Mouse (Mus musculus): ENCODE results near the gene H2-DMb2. TPM values are rescaled to one million over a fixed set of nuclear protein-coding genes. Genes with fewer than 3 reads are reported as not detected.

The H2-DMb2 gene
- polyA plus RNA-seq, 1 experiment from 2014 or later = 0.98 TPM

DNA sequence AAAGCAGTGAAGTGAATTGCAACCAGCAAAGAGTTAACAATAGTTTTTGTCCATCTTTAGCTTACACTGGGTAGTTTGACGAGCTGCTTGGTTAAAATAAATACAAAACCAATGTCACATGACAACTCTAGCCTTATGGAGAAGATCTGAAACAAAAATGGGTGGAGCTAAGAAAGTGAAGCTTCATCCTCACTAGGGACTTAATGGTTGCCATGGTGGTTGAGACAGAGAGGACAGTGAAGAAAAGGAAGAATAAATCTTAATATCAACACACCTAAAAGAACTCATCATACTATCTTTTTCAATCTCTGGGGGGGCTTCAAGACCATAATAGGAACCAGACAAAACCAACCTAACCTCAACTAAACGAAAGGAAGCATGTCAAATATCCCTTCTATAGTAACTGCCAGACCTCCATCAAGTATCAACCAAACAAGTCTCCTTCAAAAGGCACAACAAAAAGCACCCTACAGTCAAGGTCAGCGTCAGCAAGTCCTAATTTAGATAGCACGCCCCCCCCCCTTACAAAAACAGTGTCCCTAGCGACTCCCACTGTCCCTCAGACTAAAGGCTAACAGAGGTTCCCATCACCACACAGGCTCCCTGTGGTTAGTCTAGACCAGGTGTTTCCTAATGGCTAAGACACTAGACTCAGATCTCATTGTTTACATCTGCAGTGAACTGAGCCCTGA, 25.5 kb upstream of the H2-DMb2 start:
- Histone ChIP-seq H3K9ac (ENCODE audit: low read depth, low read length) (peak overlapping the region; percentile 83), H3K4me1 (replicated peaks; ENCODE audit: control insufficient read depth, insufficient read depth, low read length) (no peaks in the 10 kb centered on the region), H3K27me3 (replicated peaks; ENCODE audit: control insufficient read depth, insufficient read depth, low read length) (no peaks in the 10 kb centered on the region), H3K4me2 (replicated peaks; ENCODE audit: low read depth) (peak overlapping the region; percentile 80), H3K9me3 (ENCODE audit: control insufficient read depth) (no peaks in the 10 kb centered on the region), H3K4me3 (ENCODE audit: low read depth, low read length) (peak overlapping the region; percentile 98), H3K27ac (ENCODE audit: low read depth, low read length) (no peak overlapping the region), H3K36me3 (ENCODE audit: control insufficient read depth, insufficient read depth) (peaks cover 53% of the 10 kb centered on the region)
- 1% methylated on average over 5 of the region's 5 CpGs for WGBS
- no peak for TF ChIP-seq CTCF (IDR thresholded peaks at IDR 0.05; ENCODE audit: low read depth)
- ATAC-seq = no peak

DNA sequence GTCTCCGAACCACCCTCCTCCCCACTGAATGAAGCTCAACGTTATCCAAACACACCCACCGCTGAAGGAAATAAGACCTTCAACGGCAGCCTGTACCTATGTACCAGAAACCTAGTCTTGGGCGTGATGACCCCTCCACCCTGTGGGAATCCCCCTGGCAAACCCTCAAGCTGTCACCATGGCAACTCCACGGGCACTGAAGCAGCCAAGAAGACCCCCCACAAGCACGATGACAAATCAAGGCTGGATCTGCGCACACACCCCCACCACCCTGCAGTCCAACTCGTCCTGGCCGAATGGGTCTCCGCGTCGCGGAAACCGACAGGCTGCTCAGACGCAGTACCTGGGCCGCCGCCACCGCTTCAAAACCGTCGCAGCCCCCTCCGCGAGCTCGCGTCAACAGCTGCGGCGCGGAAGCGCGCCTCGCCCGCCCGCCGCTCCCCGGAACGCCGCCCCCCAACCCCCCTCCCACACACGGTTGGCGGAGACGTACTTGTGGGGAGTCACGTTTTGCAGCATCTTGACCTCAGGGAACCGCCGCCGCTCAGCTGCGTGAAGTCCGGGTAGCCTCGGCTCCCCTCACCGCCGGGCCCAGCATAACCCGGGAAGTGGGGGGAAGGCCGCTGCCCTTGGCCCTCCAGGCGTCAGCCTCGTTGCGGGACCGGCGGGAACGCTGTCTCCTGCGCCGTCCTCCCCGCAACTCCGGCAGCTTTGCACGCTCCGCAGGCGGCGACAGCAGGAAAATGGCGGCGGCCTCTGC, 24.8 kb upstream of the H2-DMb2 start:
- peak overlapping the region; percentile 100 for H3K27ac ChIP-seq (ENCODE audit: low read depth, low read length)
- H3K9ac ChIP-seq (ENCODE audit: low read depth, low read length) = peak overlapping the region; percentile 83
- H3K4me3 ChIP-seq (ENCODE audit: low read depth, low read length) = peak overlapping the region; percentile 98
- ATAC-seq = no peak
- no peaks in the 10 kb centered on the region for H3K27me3 ChIP-seq (replicated peaks; ENCODE audit: control insufficient read depth, insufficient read depth, low read length)
- H3K9me3 ChIP-seq (ENCODE audit: control insufficient read depth) = no peaks in the 10 kb centered on the region
- peaks cover 46% of the 10 kb centered on the region for H3K36me3 ChIP-seq (ENCODE audit: control insufficient read depth, insufficient read depth)
- H3K4me1 ChIP-seq (replicated peaks; ENCODE audit: control insufficient read depth, insufficient read depth, low read length) = no peaks in the 10 kb centered on the region
- under 1% methylated on average over 67 of the region's 67 CpGs for WGBS
- peak overlapping the region; percentile 80 for H3K4me2 ChIP-seq (replicated peaks; ENCODE audit: low read depth)
- no peak for TF ChIP-seq CTCF (IDR thresholded peaks at IDR 0.05; ENCODE audit: low read depth)

DNA sequence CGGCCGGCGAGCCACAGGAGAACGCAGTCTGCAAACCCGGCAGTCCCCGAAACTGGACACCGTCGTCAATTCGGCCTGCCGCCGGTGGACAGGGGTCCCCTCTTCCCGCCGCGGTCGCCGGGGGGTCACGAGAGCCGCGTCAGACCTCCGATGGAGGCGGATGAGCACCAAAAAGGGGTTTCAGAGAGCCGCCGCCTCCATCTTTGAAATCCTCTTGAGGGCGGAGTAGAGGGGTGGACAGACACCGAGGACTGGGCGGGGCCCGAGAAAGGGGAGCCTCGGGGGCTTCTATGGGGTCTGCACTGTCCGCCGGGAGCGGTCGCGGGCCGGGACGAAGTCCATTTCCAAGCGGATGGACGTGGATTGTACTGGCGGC, 24.2 kb upstream of the H2-DMb2 start:
- Histone ChIP-seq H3K4me3 (ENCODE audit: low read depth, low read length) (peak overlapping the region; percentile 98), H3K4me1 (replicated peaks; ENCODE audit: control insufficient read depth, insufficient read depth, low read length) (no peaks in the 10 kb centered on the region), H3K36me3 (ENCODE audit: control insufficient read depth, insufficient read depth) (peaks cover 40% of the 10 kb centered on the region), H3K27me3 (replicated peaks; ENCODE audit: control insufficient read depth, insufficient read depth, low read length) (no peaks in the 10 kb centered on the region), H3K27ac (ENCODE audit: low read depth, low read length) (peak overlapping the region; percentile 100), H3K4me2 (replicated peaks; ENCODE audit: low read depth) (peak overlapping the region; percentile 80), H3K9me3 (ENCODE audit: control insufficient read depth) (no peaks in the 10 kb centered on the region), H3K9ac (ENCODE audit: low read depth, low read length) (peak overlapping the region; percentile 83)
- 3% methylated on average over 35 of the region's 38 CpGs for WGBS
- ATAC-seq = peak; percentile 23
- TF ChIP-seq CTCF (IDR thresholded peaks at IDR 0.05; ENCODE audit: low read depth) = no peak

DNA sequence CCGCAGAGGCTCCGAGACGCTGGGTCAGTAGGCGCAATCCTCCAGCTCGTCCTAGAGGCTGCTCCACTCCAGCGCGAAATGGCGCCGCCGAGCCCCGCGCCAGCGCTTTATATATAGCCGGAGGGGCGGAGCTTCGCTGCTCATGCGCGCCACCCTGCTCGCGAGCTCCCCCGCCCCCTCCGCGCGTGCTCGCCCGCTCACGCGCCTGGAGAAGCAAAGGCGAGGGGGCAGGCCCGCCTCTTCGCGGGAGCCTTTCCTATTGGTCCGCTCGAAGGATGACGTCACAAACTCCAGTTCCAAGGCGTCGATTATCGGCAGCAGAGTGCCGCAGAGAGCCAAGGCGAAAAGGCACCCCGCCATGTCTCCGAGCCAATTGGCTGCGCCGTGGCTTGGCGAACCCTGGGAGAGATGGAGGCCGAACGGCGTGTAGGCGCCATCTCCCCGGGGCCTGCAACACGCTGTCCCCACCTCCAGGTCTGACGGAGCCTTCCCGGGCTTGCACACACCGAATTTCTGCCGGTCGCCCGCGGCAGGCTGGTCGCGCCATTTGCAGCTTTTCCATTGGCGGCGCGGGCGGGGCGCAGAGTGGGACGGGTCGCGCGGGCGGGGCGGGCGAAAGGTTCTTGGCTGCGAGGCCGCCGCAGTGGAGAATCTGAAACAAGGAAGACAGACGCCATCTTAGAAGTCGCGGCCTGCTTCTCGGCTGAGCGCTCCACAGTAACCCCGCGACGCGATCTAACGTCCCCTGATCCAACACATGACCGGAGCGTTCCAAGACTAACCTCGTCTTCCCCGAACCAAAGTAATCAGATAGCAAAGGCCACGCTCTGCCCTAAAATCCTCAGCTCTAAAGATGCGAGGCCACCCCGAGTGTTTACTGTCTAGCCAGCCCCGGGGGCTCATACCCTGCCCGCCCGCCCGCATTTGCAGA, 23.6 kb upstream of the H2-DMb2 start, which contains the start of gene H2-DMa:
TSS of gene H2-DMa (plus strand) at position 293 of the 931 bp plus-strand sequence.
- WGBS = under 1% methylated on average over 90 of the region's 96 CpGs
- Histone ChIP-seq H3K9ac (ENCODE audit: low read depth, low read length) (peak within 1 kb of the TSS; percentile 92), H3K9me3 (ENCODE audit: control insufficient read depth) (no peaks in the 10 kb centered on the region), H3K36me3 (ENCODE audit: control insufficient read depth, insufficient read depth) (peaks cover 34% of the 10 kb centered on the region), H3K27me3 (replicated peaks; ENCODE audit: control insufficient read depth, insufficient read depth, low read length) (no peaks in the 10 kb centered on the region), H3K4me3 (ENCODE audit: low read depth, low read length) (peak within 1 kb of the TSS; percentile 98), H3K27ac (ENCODE audit: low read depth, low read length) (peak within 1 kb of the TSS; percentile 100), H3K4me2 (replicated peaks; ENCODE audit: low read depth) (peak within 1 kb of the TSS; percentile 80), H3K4me1 (replicated peaks; ENCODE audit: control insufficient read depth, insufficient read depth, low read length) (no peaks in the 10 kb centered on the region)
- no peak for TF ChIP-seq CTCF (IDR thresholded peaks at IDR 0.05; ENCODE audit: low read depth)
- peak; percentile 69 for ATAC-seq

DNA sequence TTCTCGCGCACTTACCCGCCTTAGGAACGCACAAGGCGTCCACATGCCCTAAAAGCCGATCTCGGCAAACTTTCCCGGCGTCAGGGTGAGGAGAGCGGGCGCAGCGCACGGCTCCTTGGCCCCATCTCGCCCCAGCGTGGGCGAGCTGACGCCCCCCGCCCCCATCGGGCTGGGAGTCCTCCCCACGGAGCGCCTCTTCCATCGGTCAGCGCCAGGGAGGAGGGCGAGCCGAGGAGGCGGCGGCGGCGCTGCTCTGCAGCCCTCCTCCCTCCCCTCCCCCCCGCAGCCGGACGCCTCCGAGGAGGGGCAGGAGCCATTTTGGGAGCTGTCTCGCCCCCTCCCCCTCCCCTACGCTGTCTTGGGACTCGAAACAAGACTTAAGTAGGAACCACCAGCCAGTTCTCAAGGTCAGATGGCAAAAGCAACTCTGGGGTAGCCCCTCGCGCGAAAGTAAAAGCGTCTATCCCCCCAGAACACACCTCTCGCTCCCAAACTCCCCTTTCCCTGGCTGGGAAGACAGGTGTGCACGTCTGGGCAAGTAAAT, 22.9 kb upstream of the H2-DMb2 start:
- peak overlapping the region; percentile 92 for H3K9ac ChIP-seq (ENCODE audit: low read depth, low read length)
- no peaks in the 10 kb centered on the region for H3K27me3 ChIP-seq (replicated peaks; ENCODE audit: control insufficient read depth, insufficient read depth, low read length)
- no peak for TF ChIP-seq CTCF (IDR thresholded peaks at IDR 0.05; ENCODE audit: low read depth)
- H3K4me1 ChIP-seq (replicated peaks; ENCODE audit: control insufficient read depth, insufficient read depth, low read length) = no peaks in the 10 kb centered on the region
- WGBS = under 1% methylated on average over 32 of the region's 42 CpGs
- peak overlapping the region; percentile 100 for H3K27ac ChIP-seq (ENCODE audit: low read depth, low read length)
- ATAC-seq = 0 out of 2 replicates have a peak, but pooled peaks have one; percentile 5
- peak overlapping the region; percentile 80 for H3K4me2 ChIP-seq (replicated peaks; ENCODE audit: low read depth)
- H3K4me3 ChIP-seq (ENCODE audit: low read depth, low read length) = peak overlapping the region; percentile 98
- H3K9me3 ChIP-seq (ENCODE audit: control insufficient read depth) = no peaks in the 10 kb centered on the region
- H3K36me3 ChIP-seq (ENCODE audit: control insufficient read depth, insufficient read depth) = peaks cover 26% of the 10 kb centered on the region

Measured in intestine, postnatal 0 days (tissue).